Mouse (Mus musculus): ENCODE measurements around the gene Fis1.

DNA sequence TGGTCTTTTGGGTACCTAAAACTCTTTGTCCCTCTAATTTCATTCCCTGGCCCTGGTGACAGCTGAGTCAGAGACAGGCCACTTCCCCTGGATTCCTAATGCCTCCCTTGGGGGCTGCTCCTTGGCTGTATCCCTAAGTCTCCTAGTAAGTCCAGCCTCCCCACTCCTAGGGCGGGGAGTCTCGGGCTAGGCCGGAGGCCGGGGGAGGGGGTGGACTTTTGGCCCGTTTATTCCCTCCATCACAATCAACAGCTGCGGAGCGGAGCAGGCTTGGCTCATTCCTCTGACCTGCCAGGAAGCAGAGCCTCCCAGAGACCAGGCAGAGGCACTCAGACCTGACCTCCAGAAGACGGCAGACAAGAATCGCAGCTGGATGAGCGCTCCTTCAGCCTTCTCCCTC is 14.5 kb downstream of the Fis1 start:
- TF ChIP-seq CTCF (IDR thresholded peaks at IDR 0.05; ENCODE audit: low read depth) = no peak
- TF ChIP-seq EP300 (optimal IDR thresholded peaks at IDR 0.05) = no peak

All from stomach, postnatal 0 days (tissue).